Mouse (Mus musculus) adrenal gland, postnatal 14 days (tissue): Measurements from ENCODE around the gene Gm42674. TPM values are rescaled to one million over a fixed set of nuclear protein-coding genes. Genes with fewer than 3 reads are reported as not detected.

ENCODE experiments used
- DNase-seq: peaks from one replicate; pipeline ENCODE4 v3.0.0; 2021; ENCODE audit warnings: mixed read lengths
- long read RNA-seq, 2 experiments: library from polyadenylated mRNA; stranded (forward); transcript quantifications; one replicate each; pipeline ENCODE4 v2.0.0; 2021
- total RNA-seq: library from RNA; stranded (reverse); gene quantifications from 2 replicates; pipeline ENCODE4 v1.2.3, GENCODE M21; 2021

Gm42674 gene
- not detected in 2 replicates for total RNA-seq
- long read RNA-seq, experiment 1, partial matches to known transcripts, result 0 of 1 reads
- long read RNA-seq, experiment 1, other reads (novel, unspliced or antisense), result 1 of 1 reads
- long read RNA-seq, experiment 2, partial matches to known transcripts, result 0 of 1 reads
- long read RNA-seq, experiment 2, other reads (novel, unspliced or antisense), result 1 of 1 reads

DNA sequence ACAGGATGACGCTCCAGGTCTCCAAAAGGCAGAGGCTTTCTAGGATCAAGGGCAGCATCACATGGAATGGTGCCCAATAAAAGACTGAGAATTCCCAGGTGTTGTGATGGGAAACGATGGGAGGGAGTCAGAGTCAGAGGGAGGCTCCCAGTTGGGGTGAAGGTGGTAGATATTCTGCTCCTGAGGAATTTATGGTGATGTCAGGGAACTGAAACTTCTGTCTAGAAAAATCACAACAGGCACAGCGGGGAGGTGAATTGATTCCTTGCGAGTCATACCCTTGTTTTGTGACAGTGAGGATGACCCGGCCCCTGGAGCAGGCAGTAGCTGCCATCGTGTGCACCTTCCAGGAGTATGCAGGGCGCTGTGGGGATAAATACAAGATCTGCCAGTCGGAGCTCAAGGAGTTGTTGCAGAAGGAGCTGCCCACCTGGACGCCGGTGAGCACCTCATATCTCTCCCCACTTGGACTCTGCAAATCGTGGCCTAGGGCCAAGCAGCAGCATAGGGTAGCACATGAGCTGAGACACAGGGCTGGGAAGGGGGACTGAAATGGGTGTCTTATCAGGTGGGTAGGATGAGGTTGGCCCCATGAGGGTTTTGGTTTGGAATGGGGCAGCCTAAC is at the start of gene Gm42674:
Gene Gm42674, plus strand, starts transcription at position 419 of the 625 bp plus-strand sequence.
- no peak for DNase-seq

DNA sequence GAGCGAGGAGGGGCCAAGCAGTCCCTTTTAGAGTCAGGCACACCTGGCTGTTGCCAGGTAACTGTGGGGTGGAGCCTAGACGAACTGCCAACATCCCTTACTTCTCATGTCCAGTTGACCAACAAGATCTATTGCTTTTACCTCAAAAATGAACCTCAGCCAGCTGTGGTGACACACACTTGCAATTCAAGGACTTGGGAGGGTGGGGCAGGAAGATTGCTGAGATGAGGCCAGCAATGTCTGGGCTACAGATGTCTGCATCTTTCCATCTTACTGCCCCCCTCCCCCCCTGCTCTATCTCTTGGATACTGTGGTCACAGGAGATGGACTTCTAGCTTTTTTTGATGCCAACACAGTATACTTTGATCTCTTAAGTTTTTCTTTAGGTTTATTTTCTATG is 49.5 kb upstream of the Gm42674 start:
- no peak for DNase-seq

DNA sequence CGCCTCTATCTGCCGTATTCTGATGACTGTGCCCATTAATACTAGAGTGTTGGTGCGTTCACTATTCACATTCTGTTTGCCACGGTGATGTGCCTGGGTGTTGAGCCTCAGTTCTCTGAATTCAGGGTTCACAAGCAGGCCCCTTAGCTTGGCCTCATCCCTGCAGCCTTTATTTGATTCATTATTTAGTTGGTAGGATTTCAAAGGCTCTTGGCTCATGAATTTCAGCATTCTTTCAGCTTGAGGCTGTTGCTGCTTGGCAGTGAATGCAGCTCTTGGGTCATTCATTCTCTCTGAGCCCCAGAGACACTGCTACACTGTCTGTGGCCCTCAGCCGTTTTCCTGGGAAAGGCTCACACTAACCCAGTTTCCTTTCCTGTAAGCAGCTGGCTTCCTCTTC is 45.8 kb upstream of the Gm42674 start:
- peak; percentile 32 for DNase-seq

DNA sequence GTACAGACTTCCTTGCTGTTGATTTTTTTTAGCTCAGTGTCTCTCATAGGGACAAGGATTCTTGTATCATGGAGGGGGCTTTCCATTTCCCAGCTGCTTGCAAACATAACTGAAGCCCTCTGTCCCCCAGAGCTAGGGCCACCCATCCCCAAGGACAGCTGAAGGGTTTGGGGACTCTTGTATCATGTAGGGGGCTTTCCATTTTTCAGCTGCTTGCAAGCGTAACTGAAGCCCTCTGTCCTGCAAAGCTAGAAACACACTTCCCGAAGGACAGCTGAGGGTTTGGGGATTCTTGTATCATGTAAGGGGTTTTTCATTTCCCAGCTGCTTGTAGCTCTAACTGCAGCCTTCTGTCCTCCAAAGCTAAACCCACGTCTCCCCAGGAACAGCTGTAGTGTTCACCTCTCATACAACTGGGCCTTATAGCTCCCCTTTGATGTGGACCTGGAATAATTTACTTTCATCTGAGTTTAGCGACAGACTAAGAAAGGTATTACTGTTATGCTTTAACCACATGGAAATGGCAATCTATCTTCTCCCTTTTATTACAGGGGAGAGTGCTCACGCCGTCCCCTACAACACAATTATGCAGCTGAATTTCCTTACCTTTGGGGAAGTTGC is 41.6 kb upstream of the Gm42674 start, which contains the start of gene S100a3:
Gene S100a3, plus strand, starts transcription at position 571 of the 621 bp plus-strand sequence.
- DNase-seq, result no peak

DNA sequence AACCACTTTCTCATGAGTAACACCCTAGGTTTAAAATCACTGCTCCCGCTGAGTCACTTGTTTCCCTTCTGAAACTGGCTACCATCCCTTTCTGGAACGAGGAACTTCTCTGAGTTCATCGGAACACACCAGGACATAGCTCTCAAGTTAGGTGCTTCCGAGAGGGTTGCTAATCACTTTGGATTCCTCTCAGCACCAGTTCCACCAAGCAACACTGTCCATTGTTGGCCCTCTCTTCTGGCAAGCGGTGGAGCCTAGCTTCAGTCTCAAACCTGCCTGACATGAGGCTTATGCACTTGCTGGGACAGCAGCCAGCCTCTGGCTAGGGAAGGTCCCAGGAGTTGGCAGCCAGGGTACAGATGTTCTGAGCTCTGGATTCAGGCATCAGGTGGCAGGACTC is 27.0 kb upstream of the Gm42674 start:
- DNase-seq, result peak; percentile 46

DNA sequence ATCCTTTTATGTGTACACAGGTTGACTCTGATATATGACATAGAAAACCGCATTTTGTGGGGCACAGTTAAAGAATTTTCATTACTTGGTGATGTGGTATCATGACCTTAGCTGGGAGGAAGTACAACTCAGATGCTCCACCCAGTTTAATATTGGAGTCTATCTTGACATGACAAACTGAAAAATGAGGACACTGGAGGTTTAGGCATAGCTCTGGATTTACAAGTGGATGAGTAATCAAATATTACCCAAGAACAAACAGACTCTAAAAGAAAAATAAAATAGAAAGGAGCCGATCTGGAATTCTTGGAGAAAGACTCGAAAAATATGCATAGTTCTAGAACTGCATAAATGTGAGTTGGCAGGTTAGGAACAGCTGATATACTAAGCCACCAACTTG is 26.4 kb upstream of the Gm42674 start:
- DNase-seq, result no peak

DNA sequence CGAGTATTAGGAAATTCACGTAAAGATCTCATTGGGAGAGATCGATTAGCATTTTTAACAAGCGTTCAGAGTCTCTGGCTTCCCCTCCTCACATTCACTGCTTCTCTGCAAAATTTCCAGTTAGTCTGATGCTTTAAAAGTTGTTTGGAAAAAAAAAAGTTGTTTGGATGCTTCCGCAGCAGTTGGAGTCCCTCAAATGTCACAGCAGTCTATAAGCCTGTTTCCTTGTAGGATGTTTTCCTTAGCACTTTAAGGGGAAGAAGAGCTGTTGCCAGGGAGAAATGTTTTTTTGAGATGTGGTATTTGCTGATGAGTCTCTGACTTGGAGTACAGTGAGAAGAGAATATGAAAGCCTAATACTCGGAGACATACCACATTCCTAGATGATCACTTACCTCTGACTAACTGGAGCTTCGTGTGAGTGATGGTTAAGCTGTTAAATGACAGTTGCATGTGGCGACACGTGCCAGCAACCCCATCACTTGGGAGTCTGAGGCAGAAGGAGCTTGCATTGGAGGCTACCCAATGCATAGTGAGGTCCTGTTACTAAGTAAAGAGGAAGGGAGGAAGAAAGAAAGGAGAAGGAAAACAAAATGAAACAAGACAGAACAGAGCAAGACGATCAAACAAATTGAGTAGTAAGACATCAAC is 25.2 kb upstream of the Gm42674 start:
- DNase-seq, result no peak

DNA sequence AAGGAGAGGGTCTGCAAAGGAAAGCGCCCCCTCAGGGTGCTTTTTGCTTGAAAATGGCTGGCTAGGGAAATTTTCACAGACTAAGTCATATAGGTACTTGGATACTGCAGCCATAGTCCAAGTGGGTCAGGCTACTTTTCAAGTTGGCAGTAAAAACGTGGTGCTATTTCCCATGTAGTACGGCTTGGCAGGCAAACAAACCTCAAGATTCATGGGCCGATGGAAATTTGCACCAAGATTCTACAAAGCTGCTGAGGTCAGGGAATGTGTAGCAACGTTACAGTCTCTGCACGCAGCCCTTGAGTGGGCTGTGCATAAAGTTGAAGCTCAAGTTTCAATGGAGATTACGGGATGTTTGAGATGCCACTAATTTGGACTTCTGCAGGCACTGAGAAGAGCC is 22.3 kb upstream of the Gm42674 start:
- DNase-seq, result no peak

DNA sequence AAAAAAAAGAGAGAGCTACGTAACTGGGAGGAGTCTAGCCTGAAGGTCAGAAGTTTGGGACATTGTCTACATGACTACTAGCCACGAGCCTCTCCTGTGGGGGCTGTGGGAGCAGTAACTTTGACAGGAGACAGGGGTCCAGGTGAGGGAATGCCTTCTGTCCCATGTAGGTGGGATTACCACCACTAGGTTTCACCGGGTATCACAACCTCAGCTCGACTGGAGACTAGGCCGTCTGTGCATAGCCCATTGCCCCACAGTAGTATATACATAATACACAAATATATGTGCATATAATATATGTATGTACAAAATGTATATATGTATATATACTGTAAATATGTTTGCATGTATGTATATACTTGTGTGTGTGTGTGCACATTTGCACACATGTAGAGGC is 20.6 kb upstream of the Gm42674 start:
- no peak for DNase-seq

DNA sequence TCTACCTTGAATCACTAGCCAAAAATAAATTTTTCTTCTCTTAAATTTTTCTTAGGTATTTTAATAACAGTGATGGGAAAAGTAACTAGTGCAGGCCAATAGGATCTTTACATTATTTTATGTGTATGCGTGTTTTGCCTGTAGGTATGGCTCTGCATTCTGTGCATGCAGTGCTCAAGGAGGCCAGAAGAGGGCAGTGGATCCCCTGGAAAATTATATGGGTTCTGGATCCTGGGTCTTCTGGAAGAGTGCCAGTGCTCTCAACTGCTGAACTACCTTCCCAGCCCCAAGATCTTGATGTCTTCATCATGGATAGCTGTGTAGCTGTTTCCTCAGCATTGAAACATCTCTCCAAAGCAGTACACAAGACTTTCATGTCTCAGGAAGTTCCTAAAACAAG is 19.5 kb upstream of the Gm42674 start:
- DNase-seq, result no peak

DNA sequence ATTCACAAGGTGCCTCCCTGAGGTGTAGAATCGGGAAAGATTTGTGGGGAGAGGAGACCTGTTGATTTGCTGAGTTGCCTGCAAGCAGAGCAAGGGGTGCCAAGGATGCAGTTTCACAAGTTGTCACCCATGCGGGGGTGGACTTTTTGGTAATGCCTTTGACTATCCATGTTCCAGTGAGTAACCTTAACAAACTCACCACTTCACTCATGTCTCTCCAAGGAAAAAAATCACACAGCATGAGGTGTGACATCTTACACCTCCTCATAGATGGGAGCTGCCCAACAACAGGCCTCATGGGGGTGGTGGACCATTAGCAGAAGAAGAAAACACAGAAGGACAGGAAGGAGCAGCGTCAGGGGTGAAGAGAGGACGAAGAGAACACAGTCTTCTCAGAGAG is 19.1 kb upstream of the Gm42674 start:
- no peak for DNase-seq

DNA sequence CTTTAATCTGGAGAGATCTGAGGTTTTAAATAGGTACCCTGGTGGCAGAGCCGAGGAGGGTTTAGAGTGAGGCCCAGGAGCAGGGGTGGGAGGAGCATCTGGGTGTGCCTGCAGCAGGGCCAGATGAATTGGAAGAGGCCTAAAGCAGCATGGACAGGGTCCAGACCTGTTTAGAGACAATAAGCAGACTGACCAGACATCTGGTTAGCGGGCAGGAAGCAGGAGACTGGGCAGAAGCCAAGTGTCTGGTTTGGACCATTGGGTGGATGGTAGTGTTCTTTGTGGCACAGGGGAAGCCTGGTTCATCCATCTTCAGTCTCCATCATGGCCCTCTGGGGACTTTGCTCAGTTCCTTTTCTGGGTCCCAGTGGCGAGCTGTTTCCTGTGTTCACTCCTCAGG is 17.8 kb upstream of the Gm42674 start:
- DNase-seq, result peak; percentile 66

DNA sequence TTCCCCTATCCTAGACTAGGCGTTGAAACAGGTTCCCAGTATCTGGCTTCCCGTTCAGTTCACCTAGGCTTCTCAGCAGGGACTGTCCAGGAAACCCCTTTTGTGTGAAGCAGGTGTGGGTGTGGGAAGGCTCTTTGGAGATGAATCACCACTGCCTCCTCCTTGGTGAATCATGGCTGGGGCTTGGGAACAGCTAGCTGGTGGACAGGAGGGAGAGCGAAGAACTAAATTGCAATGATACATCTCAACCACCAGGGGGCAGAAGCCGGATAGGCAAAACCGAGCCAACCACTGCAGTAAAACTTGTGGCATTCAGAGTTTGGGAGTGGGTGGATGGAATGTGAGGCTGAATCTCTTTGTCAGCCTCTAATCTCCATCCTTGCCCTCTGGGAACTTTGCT is 16.1 kb upstream of the Gm42674 start:
- peak; percentile 84 for DNase-seq

DNA sequence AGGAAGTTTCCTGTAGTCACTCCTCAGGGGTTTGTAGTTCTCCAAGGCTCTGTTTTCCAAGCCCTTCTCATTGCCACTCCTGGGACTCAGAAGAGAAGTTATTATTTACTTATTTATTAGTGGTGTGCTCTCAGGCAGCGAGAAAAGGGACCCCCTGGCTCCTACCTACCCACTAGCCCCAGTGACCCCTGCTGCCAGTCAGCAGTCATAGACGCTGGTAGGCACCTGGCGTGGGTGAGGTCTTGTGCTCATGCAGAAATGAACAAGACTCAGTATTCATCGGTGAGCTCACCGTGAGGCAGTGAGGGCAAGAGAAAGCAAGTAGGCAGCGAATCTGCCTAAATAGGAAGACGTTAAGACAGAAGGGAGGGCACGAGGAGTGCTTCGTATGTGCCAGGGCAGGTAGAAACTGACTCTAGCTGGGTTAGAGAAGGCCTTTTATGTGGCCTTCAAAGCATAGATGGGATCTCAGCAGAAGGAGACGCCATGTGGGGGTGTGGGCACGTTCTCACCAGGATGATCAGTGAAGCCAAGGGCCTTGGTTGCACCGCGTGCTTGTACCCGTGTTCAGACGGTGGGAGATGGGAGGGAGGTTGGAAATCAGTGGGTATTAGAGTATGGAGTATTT is 15.6 kb upstream of the Gm42674 start:
- DNase-seq, result no peak

DNA sequence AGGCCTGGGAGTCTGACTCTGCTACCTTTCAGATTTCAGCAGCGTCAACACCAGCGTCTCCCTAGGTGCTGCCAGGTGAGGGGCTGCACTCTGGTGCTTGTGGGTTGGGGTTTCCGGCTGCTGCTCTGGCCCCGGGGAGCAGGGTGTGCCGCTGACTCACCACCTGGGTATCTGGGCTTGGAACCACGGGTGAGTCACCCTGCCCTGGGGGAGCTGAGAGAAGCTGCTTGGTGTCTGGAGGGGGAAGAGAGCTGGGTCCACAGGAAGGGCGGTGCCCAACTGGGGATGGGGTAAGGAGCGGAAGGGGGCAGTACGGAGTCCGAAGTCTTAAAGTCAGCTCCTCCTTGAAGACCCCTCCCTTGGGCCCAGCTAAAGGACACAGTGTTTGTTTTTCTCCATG is 14.8 kb upstream of the Gm42674 start:
- peak; percentile 90 for DNase-seq

DNA sequence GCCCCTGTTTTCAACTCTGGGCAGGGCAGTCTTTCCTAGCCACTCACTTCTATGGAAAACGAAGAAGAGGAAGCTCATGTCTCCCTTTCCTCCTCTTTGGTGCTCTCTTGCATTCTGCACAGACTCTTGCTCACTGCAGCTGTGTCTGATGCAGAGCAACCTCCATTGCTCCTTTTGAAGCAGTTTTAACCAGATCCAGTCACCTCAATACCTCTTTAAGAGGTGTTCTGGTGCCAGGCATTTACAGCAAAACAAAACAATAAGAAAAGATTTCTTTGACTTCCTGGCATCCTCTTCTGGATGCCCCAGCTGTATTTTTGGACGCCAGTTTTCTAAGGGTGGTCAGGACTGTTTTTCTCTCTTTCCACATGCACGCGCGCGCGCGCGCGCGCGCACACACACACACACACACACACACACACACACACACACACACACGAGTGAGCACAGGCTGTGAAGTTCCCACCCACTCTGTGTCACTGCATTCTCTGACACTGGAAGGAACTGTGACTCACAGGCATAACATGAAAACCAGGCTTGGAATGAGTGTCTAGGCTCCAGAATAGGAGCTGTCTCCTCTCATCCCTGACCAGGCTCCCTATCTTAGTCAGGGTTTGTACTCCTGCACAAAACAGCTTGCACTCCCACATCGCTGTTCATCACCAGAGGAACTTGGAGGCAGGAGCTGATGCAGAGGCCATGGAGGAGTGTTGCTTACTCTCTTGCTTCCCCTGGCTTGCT is 14.2 kb upstream of the Gm42674 start:
- DNase-seq, result peak; percentile 60

DNA sequence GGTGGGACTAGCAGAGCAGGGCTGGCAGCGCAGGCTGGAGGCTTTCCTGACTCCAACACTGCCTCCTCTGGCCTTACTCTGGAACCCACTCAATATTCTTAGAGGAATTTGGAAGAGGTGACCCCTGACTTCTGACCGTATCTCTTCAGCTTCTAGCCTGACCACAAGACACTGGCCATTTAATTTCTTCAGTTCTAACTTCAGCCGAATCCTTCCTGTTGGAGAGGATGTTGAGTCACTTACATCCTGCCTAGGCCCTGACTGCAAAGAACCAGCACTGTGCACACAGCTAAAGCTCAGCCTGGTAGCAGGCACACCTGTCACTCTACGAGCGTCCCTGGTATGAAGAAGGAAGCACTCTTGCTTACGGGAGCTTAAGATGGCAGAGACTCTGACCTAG is 12.3 kb upstream of the Gm42674 start:
- no peak for DNase-seq

DNA sequence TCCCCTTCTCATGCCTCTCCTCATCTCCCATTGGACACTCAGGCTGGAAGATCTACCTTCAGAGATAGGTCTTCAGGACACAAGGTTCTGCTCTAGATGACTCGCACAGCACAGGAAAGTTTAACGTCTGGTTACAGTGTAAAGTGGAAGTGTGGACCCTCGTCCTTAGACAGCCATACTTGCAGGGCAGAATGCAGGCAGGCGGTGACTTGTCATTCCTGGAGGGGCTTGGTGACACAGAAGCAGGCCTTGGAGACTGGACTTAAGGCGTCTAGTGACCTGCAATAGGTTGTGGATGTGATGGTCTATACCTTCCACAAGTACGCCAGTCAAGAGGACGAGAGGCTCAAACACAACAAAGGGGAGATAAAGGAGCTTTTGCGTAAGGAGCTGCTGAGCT is 11.8 kb upstream of the Gm42674 start, which contains the start of gene S100a2:
Gene S100a2, plus strand, starts transcription at position 301 of the 400 bp plus-strand sequence.
- no peak for DNase-seq

DNA sequence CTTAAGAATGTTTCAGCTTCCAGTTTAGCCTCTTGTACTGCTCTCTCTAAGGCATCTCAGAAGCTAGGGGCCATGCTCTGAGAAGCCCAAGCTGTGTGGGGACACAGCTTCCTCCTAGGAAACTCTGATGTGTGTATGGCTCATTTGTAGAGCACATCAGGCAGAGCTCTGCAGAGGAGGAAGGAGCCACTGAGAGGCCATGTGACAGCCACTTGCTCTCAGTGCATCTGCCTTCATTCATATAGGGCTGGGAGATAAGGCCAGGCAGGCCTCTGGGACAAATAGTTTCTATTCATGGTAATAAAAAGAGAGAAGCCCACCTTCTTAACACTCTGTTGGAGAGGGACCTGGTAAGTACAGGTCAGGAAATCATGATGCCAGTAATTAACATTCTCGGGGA is 7.2 kb upstream of the Gm42674 start:
- DNase-seq, result no peak

DNA sequence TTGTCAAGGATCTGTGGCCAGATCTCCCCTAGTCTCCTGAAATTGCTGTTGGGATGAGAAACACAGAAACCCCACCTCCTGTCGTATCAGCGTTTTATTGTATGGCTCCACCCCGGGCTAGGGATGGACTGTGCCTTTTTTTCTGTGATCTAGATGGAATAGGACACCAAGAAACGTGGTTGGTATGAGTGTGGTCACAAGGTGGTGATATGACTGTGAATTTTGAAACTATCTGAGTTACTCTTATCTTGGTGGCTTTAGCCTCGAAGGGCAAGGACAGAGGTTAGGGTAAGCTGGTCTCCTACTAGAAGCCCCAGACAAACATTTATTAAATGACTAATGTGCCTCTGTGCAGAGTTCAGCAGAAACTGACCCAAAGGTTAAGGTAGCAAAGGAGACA is 6.1 kb upstream of the Gm42674 start:
- DNase-seq, result no peak

DNA sequence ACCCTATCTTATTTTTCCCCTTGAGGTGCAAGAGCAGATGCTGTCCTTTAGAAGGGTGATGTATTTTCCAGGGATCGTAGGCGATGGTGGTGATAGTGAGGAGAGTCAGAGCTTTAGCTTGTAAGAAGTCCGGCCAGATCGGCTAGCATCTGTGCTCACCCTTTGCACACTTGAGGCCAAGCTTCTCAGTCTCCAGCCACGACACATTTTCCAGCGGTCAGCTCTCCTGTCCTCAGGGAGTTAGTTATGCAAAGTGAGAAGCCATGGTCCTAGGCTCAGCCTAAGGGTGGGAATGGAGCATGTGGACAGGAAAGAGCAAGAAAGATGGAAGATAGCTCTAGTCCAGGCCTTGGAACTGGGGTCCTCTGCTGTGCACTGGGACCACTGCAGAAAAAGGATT is 4.9 kb upstream of the Gm42674 start:
- DNase-seq, result no peak

DNA sequence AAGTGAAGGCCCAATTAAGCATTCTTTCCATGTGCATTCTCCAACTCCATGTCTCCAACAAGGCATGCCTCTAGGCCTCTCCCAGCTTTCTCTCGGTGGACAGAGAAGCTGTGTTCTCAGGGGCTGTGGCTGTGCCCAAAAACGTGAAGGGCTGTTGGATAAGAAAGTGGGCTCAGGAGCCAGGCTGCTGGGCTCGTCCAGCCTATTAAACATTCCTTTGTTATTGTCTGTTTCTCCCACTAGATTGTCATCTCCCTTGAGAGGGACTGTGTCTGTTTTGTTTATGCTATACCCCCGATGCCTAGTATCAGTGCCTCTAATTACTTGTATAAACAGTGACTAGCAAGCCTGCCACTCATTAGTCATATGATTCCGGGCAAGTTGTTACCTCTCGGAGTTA is 4.0 kb upstream of the Gm42674 start:
- DNase-seq, result no peak
